Mouse (Mus musculus) G1E (cell line): ENCODE data around the gene B9d1.

Experiments used
- CTCF ChIP-seq: IDR thresholded peaks from 2 replicates; pipeline ENCODE4 v1.5.1; 2012; ENCODE audit warnings: low read depth, low read length, inconsistent platforms, mixed read lengths
- GATA2 ChIP-seq: IDR thresholded peaks from 2 replicates; pipeline ENCODE4 v1.6.1; 2012; ENCODE audit warnings: low read depth, low read length, inconsistent platforms, borderline replicate concordance
- POLR2AphosphoS5 ChIP-seq: IDR thresholded peaks from 2 replicates; pipeline ENCODE4 v1.6.1; 2012; ENCODE audit warnings: low read depth, low read length, inconsistent platforms; ENCODE audit not compliant: insufficient replicate concordance
- TAL1 ChIP-seq: conservative IDR thresholded peaks from 2 replicates; pipeline ENCODE4 v1.6.1; 2012; ENCODE audit warnings: low read depth, low read length, inconsistent platforms, mixed read lengths

- TF ChIP-seq TAL1 (no peak), CTCF (no peak), POLR2AphosphoS5 (no peak), GATA2 (no peak)
Observed at GRCm38 (mm10) chr11:61540642-61541041, 35.7 kb downstream of the B9d1 start.
